Mouse (Mus musculus): ENCODE results near the gene Rnf5. TPM values are rescaled to one million over a fixed set of nuclear protein-coding genes. Genes with fewer than 3 reads are reported as not detected.
A peak's percentile ranks its signal among the peaks of the same experiment; 100 is the strongest.

Rnf5 gene
- polyA plus RNA-seq, 1 experiment from 2014 or later, result 241 TPM

- Histone ChIP-seq H3K9ac (no peak overlapping the region), H3K4me2 (no peak overlapping the region), H3K36me3 (replicated peaks) (no peaks in the 10 kb centered on the region), H3K4me3 (replicated peaks) (no peak overlapping the region), H3K27me3 (peaks cover 14% of the 10 kb centered on the region), H3K9me3 (no peaks in the 10 kb centered on the region), H3K4me1 (no peaks in the 10 kb centered on the region; the same call in 1 of the 2 replicates), H3K27ac (no peak overlapping the region)
- WGBS, result 77% methylated on average over 4 of the region's 4 CpGs
- ATAC-seq (ENCODE audit: low FRiP score), result no peak
These were observed 33.6 kb downstream of the Rnf5 start for GRCm38 (mm10) chr17:34569919-34570318.

- no peak overlapping the region for H3K27ac ChIP-seq
- H3K4me2 ChIP-seq, result no peak overlapping the region
- peaks cover 14% of the 10 kb centered on the region for H3K27me3 ChIP-seq
- no peaks in the 10 kb centered on the region for H3K36me3 ChIP-seq (replicated peaks)
- no peak overlapping the region for H3K9ac ChIP-seq
- WGBS, result 81% methylated on average over 13 of the region's 13 CpGs
- H3K4me3 ChIP-seq (replicated peaks), result no peak overlapping the region
- H3K9me3 ChIP-seq, result no peaks in the 10 kb centered on the region
- no peaks in the 10 kb centered on the region; the same call in 1 of the 2 replicates for H3K4me1 ChIP-seq
- no peak for ATAC-seq (ENCODE audit: low FRiP score)
These were observed 35.1 kb downstream of the Rnf5 start for GRCm38 (mm10) chr17:34568421-34568820.

GRCm38 (mm10) chr17:34567311-34567710 lies 36.2 kb downstream of the Rnf5 start:
- Histone ChIP-seq H3K4me2 (no peak overlapping the region), H3K27me3 (peaks cover 14% of the 10 kb centered on the region), H3K4me1 (no peaks in the 10 kb centered on the region; the same call in 1 of the 2 replicates), H3K36me3 (replicated peaks) (no peaks in the 10 kb centered on the region), H3K9ac (no peak overlapping the region), H3K9me3 (no peaks in the 10 kb centered on the region), H3K4me3 (replicated peaks) (no peak overlapping the region), H3K27ac (no peak overlapping the region)
- 75% methylated on average over 9 of the region's 9 CpGs for WGBS
- ATAC-seq (ENCODE audit: low FRiP score), result no peak

DNA sequence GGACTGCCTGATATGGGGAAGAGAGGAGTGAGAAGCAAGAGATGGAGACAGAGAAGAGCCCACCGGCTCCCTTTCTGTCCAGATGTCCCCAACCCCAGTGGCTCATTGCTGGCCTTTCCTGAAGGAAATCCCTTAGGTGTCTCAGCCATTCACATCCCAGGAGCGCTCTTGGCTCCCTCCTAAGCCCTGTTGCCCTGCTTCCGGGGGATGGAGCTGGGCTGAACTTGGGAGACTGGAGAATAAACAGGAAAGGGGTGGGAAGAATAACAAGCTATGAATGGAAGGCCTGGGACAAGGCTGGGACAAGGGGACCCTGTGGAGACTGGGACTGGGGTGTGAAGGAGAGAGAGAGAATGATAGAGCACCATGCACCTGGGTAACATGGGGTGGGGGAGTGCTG lies 38.7 kb downstream of the Rnf5 start:
- H3K9me3 ChIP-seq, result no peaks in the 10 kb centered on the region
- ATAC-seq (ENCODE audit: low FRiP score), result no peak
- no peak overlapping the region for H3K4me2 ChIP-seq
- H3K4me3 ChIP-seq (replicated peaks), result no peak overlapping the region
- 54% methylated on average over 3 of the region's 3 CpGs for WGBS
- H3K36me3 ChIP-seq (replicated peaks), result no peaks in the 10 kb centered on the region
- peaks cover 10% of the 10 kb centered on the region for H3K27me3 ChIP-seq
- H3K9ac ChIP-seq, result no peak overlapping the region
- H3K27ac ChIP-seq, result 0 out of 2 replicates have a peak overlapping the region, but pooled peaks have one; percentile 36
- no peaks in the 10 kb centered on the region for H3K4me1 ChIP-seq

DNA sequence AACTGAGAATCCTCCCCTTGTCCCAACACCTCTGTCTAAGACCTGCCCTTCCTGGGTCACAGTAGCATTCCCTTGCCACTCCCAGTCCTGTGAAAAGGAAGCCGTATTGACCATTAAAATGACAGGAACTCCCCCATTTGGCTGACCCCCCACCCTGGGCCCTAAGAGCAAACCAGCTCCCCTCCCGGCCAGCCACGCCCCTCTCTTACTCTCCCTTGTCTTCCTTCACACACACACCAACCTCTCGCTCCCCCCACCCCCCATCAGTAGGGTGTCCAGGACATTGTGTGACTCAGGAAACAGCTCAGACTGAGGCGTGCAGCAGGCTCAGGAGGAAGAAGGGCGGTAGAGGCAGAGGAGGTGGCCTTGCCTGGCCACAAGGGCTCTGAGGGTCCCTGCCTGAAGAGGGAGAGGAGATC lies 39.5 kb downstream of the Rnf5 start, which contains the start of gene Notch4:
Notch4 (plus strand) TSS at position 266 of the 419 bp plus-strand sequence.
- Histone ChIP-seq H3K27me3 (peaks cover 10% of the 10 kb centered on the region), H3K4me2 (0 out of 2 replicates have a peak within 1 kb of the TSS, but pooled peaks have one; percentile 1), H3K9me3 (no peaks in the 10 kb centered on the region), H3K27ac (0 out of 2 replicates have a peak within 1 kb of the TSS, but pooled peaks have one; percentile 36), H3K4me1 (no peaks in the 10 kb centered on the region), H3K4me3 (replicated peaks) (no peak within 1 kb of the TSS), H3K36me3 (replicated peaks) (no peaks in the 10 kb centered on the region), H3K9ac (no peak within 1 kb of the TSS)
- WGBS, result 22% methylated on average over 5 of the region's 6 CpGs
- no peak for ATAC-seq (ENCODE audit: low FRiP score)

GRCm38 (mm10) chr17:34563354-34563753 lies 40.1 kb downstream of the Rnf5 start:
- Histone ChIP-seq H3K27me3 (peaks cover 8% of the 10 kb centered on the region), H3K4me2 (no peak overlapping the region), H3K9me3 (no peaks in the 10 kb centered on the region), H3K4me1 (no peaks in the 10 kb centered on the region), H3K36me3 (replicated peaks) (no peaks in the 10 kb centered on the region), H3K9ac (no peak overlapping the region), H3K27ac (no peak overlapping the region), H3K4me3 (replicated peaks) (no peak overlapping the region)
- ATAC-seq (ENCODE audit: low FRiP score), result no peak
- WGBS, result 84% methylated on average over 11 of the region's 11 CpGs

DNA sequence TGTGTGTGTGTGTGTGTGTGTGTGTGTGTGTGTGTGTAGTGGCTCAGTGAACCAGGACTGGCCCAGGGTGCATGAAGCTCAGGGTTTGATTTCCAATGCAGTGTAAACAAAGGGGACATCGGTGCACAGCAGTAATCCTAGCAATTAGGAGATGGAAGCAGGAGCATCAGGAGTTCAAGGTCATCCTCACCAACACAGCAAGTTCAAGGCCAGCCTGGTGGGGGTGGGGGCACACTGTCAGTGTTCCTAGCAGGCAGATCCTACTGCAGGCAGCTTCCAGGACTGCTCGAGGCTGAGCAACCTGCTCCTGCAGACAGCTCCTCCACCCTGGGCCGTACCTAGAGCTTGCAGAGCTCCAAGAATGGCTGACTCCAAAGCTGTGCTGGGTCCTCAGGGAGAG lies 40.9 kb downstream of the Rnf5 start:
- Histone ChIP-seq H3K36me3 (replicated peaks) (no peaks in the 10 kb centered on the region), H3K4me2 (no peak overlapping the region), H3K27me3 (peaks cover 4% of the 10 kb centered on the region; the same call in 1 of the 2 replicates), H3K4me1 (no peaks in the 10 kb centered on the region), H3K9ac (no peak overlapping the region), H3K27ac (no peak overlapping the region), H3K9me3 (no peaks in the 10 kb centered on the region), H3K4me3 (replicated peaks) (no peak overlapping the region)
- WGBS, result 75% methylated on average over 3 of the region's 3 CpGs
- no peak for ATAC-seq (ENCODE audit: low FRiP score)

GRCm38 (mm10) chr17:34561200-34561599 lies 42.3 kb downstream of the Rnf5 start:
- no peak overlapping the region for H3K9ac ChIP-seq
- no peak overlapping the region for H3K27ac ChIP-seq
- H3K9me3 ChIP-seq, result no peaks in the 10 kb centered on the region
- no peaks in the 10 kb centered on the region for H3K36me3 ChIP-seq (replicated peaks)
- no peaks in the 10 kb centered on the region for H3K27me3 ChIP-seq
- 45% methylated on average over 8 of the region's 8 CpGs for WGBS
- no peak for ATAC-seq (ENCODE audit: low FRiP score)
- no peak overlapping the region for H3K4me3 ChIP-seq (replicated peaks)
- H3K4me2 ChIP-seq, result no peak overlapping the region
- H3K4me1 ChIP-seq, result no peaks in the 10 kb centered on the region

GRCm38 (mm10) chr17:34560438-34560837 lies 43.1 kb downstream of the Rnf5 start:
- no peaks in the 10 kb centered on the region for H3K36me3 ChIP-seq (replicated peaks)
- ATAC-seq (ENCODE audit: low FRiP score), result no peak
- H3K4me1 ChIP-seq, result no peaks in the 10 kb centered on the region
- no peak overlapping the region for H3K9ac ChIP-seq
- no peak overlapping the region for H3K27ac ChIP-seq
- no peaks in the 10 kb centered on the region for H3K27me3 ChIP-seq
- H3K4me3 ChIP-seq (replicated peaks), result no peak overlapping the region
- 93% methylated on average over 6 of the region's 6 CpGs for WGBS
- H3K9me3 ChIP-seq, result no peaks in the 10 kb centered on the region
- no peak overlapping the region for H3K4me2 ChIP-seq

- Histone ChIP-seq H3K9me3 (no peaks in the 10 kb centered on the region), H3K27me3 (no peaks in the 10 kb centered on the region), H3K9ac (no peak overlapping the region), H3K4me2 (no peak overlapping the region), H3K27ac (no peak overlapping the region), H3K36me3 (replicated peaks) (no peaks in the 10 kb centered on the region), H3K4me1 (no peaks in the 10 kb centered on the region), H3K4me3 (replicated peaks) (no peak overlapping the region)
- WGBS, result 27% methylated on average over 15 of the region's 15 CpGs
- ATAC-seq (ENCODE audit: low FRiP score), result no peak
These were observed 43.6 kb downstream of the Rnf5 start for GRCm38 (mm10) chr17:34559895-34560294.

- Histone ChIP-seq H3K27ac (no peak overlapping the region), H3K4me2 (no peak overlapping the region), H3K9ac (no peak overlapping the region), H3K4me1 (no peaks in the 10 kb centered on the region), H3K27me3 (0 out of 2 replicates have a peak, but pooled peaks cover 4% of the 10 kb centered on the region), H3K36me3 (replicated peaks) (no peaks in the 10 kb centered on the region), H3K9me3 (no peaks in the 10 kb centered on the region), H3K4me3 (replicated peaks) (no peak overlapping the region)
- ATAC-seq (ENCODE audit: low FRiP score), result no peak
- 89% methylated on average over 7 of the region's 7 CpGs for WGBS
These were observed 44.4 kb downstream of the Rnf5 start for GRCm38 (mm10) chr17:34559116-34559515.

DNA sequence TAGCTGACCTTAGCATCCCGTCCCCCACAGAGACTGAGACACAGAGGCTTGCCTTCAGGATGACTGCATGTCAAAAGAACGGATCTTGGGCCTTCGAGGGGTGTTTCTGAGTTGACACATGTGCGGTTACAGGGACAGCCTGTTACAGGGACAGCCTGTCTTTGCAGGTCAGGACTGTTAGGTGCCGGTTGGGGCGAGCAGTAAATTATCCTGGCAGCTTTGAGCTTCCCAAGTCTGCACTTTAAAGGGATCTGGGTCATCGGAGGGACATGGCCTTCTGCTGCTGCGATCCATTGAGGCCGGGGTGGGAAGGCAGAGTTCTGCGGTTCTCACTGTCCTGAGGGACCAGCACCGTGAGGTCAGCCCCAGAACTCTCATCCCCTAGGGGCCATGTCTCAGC lies 46.1 kb downstream of the Rnf5 start:
- H3K27ac ChIP-seq, result no peak overlapping the region
- 77% methylated on average over 11 of the region's 11 CpGs for WGBS
- no peaks in the 10 kb centered on the region for H3K4me1 ChIP-seq
- no peak for ATAC-seq (ENCODE audit: low FRiP score)
- H3K4me3 ChIP-seq (replicated peaks), result no peak overlapping the region
- H3K4me2 ChIP-seq, result no peak overlapping the region
- no peaks in the 10 kb centered on the region for H3K36me3 ChIP-seq (replicated peaks)
- H3K9ac ChIP-seq, result no peak overlapping the region
- H3K27me3 ChIP-seq, result 0 out of 2 replicates have a peak, but pooled peaks cover 4% of the 10 kb centered on the region
- no peaks in the 10 kb centered on the region for H3K9me3 ChIP-seq

GRCm38 (mm10) chr17:34556406-34556805 lies 47.1 kb downstream of the Rnf5 start:
- Histone ChIP-seq H3K4me3 (replicated peaks) (no peak overlapping the region), H3K27me3 (0 out of 2 replicates have a peak, but pooled peaks cover 4% of the 10 kb centered on the region), H3K36me3 (replicated peaks) (no peaks in the 10 kb centered on the region), H3K9ac (no peak overlapping the region), H3K4me2 (no peak overlapping the region), H3K27ac (no peak overlapping the region), H3K9me3 (no peaks in the 10 kb centered on the region), H3K4me1 (no peaks in the 10 kb centered on the region)
- 86% methylated on average over 8 of the region's 8 CpGs for WGBS
- no peak for ATAC-seq (ENCODE audit: low FRiP score)

Measured in forebrain, embryonic 12.5 days (tissue).